Mouse (Mus musculus) erythroblast, embryonic 14.5 days (primary cell): Measurements from ENCODE around the gene Ptpn14.

Source experiments
- GATA1 ChIP-seq: IDR thresholded peaks from 2 replicates; pipeline ENCODE4 v1.6.1; 2012; ENCODE audit warnings: low read length, inconsistent platforms, mixed read lengths
- TAL1 ChIP-seq: IDR thresholded peaks from 3 replicates; pipeline ENCODE4 v1.6.1; 2012; ENCODE audit warnings: low read length, inconsistent platforms, mixed read lengths

- TF ChIP-seq TAL1: no peak
- no peak for TF ChIP-seq GATA1
These were observed 29.7 kb upstream of the Ptpn14 start for GRCm38 (mm10) chr1:189698416-189698815.
